Mouse (Mus musculus) monocyte, adult 2 months (primary cell): ENCODE data around the gene Gm7694.

ENCODE experiments used
- DNase-seq, 2 experiments: peaks; one replicate each; pipeline ENCODE4 v3.0.0; 2022; ENCODE audit warnings: low spot score in 2 of 2, low read depth in 1 of 2

Gm7694 gene

DNA sequence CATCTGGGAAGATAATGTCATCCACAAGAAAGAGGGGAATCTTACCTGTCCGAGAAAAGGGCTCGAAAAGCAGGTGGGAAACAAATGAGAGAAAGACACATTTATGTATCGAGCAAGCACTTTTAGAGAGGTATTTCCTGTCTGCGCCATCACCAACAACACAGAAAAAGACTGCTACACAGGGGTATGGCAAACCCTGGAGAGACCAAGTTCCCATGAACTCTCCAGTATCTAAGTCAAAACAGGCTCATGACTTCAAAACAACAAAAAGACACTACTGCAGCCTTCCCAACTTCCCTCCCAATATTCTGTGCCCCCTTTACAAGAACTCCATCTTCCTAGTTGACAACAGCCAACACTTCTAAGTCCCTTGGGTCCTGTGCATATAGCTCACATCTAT lies at the start of gene Gm7694:
Gm7694 (minus strand) TSS at position 101 of the 400 bp plus-strand sequence.
- no peak for DNase-seq

DNA sequence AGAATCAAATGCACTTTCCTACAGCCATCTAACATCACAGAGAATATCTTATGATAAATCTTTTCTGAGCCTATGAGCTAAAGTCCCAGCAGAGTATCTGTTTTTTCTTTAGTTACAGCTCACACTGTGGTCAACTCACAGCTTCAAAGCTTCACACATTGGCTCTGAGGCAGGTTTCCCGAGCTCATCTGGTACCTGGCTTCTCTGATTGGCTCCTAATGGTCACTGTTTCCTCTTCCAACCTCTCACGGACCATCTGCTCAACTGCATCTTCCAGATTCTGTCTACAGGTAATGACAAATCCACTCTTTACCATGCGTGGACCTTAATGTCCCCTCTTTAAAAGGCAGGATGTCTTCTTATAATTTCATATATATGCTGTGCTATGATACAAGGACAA lies 47.2 kb upstream of the Gm7694 start:
- DNase-seq, result no peak

DNA sequence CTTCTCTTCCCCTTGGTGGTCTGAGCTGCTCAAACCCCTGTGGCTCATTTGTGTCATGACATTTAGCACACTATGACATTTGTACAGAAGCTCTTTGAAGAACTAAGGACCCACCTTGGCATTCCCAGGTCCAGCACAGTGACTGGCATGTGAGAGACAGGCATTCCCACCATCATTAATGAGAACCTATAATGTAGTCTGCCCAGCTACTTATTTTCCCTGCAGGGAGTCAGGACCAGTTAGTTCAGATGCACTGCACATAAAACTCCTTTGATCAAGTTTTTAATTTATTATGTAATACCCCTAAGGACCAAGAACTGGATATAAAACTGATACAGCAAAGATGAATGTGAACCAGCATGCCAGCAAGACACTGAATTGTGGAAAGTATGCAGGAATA lies 44.9 kb upstream of the Gm7694 start:
- no peak for DNase-seq

DNA sequence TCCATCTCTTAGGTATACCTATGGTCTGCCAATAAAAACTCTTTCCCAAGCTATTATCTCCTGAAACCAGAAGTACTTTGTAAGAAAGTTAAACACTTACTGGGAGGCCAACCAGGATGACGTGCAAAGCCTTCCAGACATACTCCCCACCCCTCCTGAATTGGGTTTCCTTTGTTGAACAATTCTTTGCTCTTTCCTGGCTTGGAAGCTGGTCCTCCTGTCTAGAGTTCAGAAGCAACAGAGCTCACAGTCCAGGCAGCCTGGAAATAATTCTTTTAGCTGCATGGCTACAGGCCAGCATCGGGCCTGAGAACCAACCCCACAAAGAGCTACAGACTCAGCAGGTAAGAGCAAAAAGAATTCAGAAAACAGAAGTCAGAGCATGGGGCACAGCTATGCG lies 40.1 kb upstream of the Gm7694 start:
- no peak for DNase-seq

DNA sequence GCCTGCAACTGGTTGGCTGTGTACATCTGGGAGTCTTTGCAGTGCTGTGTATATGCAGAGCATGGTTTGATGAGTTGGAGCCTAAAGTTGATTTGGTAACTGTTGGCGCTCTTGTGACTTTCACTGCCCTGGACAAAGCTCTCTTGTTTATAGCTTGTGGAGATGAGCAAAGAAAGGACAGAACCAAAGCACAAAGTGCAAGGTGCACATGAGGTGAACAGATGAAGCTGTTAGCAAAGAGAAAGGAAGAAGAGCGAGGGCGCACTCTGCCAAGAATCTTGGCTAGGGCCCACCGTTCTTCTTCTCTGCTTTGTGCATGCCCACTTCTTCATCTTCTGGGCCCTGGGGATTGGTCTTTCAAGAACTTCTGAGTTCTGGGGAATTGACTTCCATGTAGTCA lies 37.8 kb upstream of the Gm7694 start:
- DNase-seq, result no peak

DNA sequence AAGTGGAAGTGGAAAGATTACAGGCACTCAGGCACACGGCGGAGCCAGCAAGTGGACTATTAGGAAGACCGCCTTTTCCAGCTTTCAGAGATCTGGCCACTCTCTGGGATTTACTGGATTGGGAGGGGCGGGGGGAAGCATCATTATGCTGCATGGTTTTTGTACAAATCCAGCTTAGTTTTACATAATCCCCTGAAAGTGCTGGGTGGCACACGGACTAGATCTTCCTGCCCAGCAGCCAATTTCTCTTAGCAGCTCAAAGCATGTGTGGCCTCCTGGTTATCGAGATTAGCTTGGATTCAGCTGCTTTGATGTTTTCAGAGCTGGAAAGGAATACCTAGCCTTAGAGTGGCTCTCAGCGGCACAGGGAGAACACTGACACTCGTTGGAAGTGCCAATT lies 36.9 kb upstream of the Gm7694 start:
- no peak for DNase-seq

DNA sequence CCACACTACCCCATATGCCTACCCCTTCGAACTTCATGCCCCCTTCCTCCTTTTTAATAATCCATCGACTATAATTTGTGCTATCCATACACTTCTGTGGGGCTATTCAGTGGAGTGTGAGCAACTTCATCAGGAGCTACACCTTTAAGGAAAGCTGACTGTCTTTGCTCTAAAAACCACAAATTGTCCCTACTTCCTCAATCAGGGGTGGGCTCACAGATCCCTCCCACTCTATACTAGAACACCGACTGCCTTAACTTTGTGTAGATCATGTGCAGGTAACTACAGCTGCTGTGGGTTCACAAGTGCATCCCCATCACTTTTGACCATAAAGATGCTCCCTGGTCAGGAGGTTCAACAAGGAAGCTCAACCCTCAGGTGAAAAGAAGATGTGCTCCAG lies 33.8 kb upstream of the Gm7694 start:
- no peak for DNase-seq

DNA sequence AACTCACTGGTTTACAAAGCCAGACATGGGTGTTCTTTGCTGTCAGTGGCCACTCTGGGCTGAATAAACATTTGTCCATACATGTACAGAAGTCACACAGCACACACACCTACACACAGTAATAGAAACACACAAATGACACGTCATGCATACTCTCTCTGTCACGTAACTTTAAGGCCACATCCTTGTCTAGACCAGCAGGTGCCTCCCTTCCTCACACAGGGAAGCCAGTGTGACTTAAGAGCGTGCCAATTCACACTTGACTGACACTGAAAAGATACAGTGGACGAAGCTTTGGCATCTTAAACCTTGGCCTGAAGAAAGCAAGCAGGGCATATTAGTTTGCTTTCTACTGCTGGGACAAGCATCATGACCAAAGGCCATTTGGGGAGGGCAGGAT lies 26.6 kb upstream of the Gm7694 start:
- no peak for DNase-seq

DNA sequence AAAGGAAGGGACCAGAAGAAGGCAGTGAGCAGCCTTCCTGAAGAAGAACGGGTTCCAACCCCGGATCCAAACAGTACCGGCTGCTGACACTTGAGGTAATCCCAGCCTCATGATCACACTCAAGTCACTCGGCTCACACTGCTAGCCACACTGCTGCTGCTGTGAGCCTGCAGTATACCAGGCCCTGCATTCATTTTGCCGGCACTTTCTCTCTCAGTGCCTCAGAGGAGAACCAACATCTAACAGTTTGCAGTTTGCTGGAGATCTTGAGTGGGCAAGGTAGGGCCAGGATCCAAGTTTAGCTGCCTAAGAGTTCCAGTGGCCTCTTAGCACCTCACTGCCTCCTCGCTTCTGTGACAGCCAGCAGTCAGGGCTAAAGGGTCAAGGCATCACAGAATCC lies 25.8 kb upstream of the Gm7694 start:
- no peak for DNase-seq

DNA sequence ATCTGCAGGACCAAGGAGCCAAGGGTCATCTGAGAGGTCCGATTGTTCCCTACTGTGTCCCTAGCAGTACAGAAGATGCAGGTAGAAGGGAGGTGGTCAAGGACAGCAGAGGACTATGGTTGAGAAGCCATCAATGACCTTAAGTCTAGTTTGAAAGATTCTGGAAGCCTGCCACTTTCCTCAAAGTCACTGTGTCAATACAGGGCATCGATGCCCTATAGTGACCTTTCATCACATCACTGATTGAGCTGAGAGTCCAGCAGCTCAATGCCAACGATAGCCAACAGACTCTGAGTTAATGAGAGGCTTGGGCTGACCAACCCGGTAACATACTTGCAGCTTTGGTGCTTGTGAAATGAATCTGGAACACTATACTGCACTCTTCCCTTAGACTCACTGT lies 19.1 kb upstream of the Gm7694 start:
- no peak for DNase-seq

DNA sequence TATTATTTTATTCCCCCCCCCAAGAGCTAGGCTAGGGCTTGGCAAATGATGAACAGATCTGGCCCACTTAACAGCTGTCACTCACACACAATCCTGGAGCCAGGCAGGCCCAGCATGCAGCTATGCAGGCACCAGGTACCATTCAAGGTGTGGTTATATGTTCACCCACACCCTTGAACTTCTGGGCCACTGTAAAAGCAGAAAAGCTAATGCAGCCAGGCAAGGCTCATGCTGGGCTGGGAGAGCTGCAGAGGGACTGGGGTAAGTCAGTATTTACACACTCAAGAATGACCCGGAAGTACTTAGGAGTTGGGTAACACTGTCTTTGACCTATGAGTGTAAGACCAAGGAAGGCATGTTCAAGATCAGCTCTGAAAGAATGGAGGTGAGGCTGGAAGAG lies 18.2 kb upstream of the Gm7694 start:
- no peak for DNase-seq

DNA sequence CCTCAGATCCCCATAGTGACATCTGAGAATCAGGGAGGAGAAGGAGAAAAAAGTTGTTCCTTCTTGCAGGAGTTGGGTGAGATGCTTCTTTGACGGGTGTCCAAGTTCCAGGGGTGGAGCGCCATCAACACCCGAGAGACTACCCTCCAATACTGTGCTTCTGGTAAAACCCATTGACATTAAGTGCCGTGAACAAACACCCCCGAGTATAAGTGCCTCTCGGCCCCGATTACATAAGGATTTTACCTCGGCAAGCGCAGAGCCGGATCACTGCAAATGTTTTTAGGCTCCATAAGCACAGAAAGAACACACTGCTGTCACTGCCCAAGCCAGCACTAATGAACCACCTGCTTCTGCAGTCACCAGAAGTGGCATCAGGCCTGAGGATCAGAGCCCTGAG lies 16.9 kb upstream of the Gm7694 start:
- no peak for DNase-seq

DNA sequence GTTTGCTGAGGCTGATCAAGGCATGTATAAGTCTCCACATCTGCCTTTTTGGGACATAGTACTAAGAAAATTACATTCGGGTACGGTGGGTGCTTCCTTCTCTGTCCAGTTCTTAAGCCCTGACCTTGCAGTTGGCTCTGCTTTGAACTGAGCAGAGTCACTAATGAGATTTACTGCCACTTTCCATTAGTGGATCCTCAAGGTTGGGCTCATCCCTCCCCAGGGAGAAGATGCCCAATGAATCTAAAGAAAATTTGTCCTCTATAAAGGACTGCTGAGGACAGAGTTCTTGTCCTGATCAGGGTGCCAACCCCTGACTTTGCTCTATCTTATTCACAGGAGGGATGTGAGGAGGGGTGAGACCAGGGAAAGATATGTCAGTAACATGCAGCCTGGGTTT lies 15.9 kb upstream of the Gm7694 start:
- no peak for DNase-seq

DNA sequence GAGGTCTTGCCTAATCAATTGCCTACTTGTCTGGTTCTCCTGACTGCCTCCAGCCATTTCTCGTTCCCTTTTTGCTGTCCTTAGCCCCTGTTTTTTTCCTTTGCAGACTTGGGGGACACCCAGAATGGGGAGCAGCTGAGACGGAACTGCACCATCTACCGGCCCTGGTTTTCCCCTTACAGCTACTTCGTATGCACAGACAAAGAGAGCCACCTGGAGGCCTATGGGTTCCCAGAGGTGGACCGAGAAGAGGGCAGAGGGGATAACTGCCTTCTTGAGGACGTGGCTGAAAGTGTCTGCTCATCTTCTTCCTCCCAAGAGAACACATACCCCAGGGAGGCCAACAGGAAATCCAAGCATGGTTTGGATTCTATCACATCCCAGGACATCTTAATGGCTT lies 5.3 kb upstream of the Gm7694 start:
- no peak for DNase-seq

DNA sequence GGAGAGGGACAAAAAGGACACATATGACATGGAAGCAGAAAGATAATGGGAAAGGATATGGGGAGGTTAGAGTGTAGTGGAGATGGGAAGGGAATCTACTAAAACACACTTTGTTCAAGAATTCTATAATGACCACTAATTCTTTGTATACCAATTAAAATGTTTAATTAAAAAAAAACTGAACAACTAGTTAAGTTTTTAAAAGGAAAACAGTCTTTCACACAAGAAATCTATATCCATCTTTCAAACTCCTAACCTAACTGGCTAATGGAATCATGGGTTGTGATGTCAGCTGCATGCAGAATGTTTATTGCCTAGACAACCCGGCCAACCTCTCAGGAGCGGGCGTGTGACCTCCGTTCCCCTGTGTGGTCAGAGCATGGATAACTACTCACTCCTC lies 2.4 kb upstream of the Gm7694 start, which contains the start of gene Spata46:
Spata46 (plus strand) TSS at position 301 of the 400 bp plus-strand sequence.
- DNase-seq, result no peak

DNA sequence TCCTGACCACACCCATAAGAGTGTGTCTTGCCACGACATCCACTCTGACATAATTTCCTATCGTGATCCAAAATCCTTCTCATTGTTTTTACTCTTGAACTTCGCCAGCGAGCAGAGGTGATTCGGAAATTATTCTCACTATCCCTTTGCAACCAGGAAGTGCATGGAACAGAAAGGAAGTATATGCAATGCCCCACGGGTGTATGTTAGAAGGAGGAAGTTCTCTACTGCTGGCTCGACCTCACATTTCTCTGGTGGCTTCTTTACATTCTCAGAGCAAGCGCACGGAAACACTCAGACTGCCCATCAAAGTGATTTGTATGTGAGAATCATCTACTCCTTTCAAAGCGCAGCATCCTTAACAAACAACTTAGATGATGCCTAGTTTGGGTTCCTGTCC lies 1.1 kb downstream of the Gm7694 start:
- no peak for DNase-seq

DNA sequence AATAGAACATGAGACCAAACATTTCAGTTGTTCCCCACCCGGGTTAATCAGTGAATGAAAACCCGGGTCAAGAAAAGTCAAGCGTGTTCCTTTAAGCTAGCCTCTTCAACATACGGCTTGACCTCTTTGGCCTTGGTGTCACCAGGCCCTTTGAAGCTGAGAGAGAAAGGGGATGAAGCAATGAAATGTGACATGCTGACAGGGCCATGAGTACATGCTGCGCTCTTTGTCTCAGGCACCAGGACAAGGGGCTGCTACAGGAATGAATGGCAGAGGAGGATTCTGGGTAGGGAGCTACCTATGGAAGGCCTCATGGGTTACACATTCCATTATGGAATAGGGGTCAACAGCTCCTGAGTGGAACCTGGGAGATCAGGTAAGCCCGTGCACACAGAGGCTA lies 3.0 kb downstream of the Gm7694 start:
- no peak for DNase-seq

DNA sequence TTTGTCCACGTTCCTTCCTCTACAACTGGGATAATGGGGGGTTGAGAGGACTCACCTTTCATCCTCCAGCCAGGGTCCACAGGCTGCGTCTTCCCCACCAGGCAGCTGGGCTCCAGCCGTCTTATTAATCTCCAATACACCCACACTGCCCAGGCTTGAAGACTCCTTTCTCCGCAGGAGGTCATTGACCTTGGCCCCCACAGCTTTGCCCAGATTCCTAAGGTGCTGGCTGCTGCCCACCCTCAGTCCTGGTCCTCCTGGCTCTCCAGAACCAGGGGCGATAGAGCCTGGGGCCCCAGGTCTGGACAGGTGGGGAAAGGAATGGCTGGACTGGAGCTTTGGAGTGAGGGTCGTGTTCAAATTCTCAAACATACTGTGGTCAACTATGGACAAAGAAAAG lies 3.7 kb downstream of the Gm7694 start:
- DNase-seq, result no peak

DNA sequence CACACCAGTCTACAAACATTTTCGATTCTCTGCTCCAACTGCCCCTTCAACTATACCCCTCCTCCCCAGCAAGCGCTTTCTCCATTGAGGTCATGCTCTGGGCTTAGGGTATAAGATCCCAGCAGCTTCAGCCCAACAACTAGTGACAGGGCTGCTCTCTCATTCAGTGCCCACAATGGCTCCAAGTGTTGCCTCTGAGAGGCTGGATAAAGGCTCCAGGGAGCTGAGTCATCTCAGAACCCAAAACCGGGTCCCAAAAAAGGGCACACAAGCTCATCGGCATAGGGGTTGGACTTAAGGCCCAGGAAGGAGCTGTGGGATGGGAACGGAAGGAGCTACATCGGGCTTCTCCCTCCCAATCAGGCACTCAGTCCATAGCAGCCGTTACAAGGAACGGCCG lies 4.4 kb downstream of the Gm7694 start:
- no peak for DNase-seq

DNA sequence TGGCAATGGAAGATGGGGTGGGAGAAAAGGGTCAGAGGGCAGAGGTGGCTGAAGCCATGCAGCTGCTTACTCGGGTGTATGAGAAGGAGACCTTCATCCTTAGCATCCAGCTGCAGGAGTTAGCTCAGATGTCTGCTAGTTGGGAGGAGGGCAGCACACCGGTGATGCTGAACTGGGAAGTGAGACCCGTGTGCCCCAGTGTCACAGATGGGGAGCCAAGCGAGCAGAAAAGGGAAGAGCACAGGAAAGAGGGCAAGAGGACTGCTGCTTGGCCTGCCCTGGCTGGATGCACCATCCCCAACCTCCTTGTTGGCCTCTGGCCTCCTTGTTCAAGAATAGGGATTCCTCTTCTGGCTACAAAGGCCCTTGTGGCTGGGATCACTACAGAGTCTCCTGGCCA lies 6.6 kb downstream of the Gm7694 start:
- DNase-seq, result no peak

DNA sequence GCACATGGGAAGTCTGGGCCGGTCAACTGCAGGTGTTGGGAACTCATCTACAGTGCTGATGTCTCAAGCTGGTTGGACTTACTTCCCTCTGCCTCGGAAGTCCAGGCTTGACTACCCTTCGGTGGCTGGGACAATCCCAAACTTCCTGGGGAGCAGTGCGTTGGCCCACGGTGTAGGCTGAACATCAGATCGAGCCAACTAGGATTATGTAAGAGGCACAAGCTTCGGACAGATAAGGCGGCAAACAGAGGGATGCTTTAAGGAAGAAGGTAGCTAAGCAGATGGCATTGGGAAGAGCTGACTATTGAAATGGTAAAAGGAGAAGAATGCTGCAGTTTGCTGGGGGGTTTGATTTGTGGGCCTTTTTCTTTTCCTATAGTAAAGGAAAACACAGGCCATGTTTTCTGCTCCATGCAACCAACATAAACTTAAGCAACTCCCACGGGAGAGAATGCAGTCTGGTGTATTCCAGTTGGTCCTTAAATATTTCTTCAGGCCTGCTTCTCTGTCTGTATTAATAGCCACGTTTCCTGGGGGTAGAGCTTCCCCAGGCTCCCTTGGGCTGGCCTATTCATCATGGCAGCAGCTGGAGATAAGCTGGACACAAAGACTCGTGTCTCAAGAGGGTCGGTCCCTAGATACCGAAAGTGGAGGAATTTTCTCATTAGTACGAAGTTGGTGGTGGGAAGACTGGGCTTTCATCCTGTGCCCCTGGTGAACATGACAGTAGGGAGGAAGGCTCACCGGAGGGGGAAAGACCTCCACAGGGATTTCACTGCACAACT lies 11.2 kb downstream of the Gm7694 start:
- DNase-seq, result no peak

DNA sequence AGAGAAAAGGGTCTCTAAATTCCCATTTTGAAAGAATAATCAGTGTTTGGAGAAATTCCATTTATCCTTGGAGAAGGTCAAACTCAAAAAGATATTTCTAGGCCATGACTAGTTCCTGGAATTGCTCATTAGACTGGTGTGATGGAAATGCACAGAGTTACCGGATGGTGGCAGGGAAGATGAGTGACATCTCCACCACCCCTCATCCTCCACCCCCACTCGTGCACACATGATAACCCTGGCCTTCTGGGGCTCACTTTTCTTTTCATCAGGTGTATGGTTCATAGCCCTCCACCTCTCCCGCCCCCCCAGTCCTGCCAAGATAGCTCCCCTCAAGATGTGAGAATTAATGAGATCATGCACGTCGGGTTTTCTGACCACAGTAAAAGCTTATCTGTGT lies 12.9 kb downstream of the Gm7694 start:
- DNase-seq, result no peak

DNA sequence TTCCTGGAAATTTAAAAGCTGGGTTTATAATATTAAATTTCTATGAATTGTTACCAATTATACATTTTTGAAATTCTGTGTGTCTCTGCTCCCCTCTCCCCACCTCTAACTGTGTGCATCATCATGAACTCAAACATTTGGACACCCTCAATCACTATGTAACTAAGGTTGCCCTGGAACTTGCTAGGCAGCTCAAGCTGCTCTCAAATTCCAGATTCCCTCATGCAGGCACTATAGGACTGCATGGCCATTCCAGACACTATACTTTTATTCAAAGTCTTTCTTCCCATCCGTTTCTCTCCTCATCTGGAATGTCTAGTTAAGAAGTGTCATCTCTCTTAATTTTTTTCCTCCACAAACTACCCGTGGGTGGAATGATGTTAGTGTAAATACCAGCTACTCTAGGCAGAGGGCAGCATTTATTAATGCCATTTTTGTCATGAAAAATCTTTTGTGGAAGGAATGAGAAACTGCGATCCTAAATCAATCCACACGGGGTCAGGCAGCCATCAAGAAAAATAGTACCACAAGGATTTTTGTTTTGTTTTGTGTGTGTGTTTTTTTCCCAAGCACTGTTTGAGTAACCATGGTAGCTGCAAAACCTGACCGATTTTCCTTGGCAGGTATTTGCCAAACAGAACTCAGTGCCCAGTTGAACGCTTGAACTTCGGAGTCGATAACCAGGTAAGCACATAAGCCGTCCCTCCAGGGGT lies 13.7 kb downstream of the Gm7694 start:
- no peak for DNase-seq
